Mouse (Mus musculus) erythroid progenitor cell, adult 5-6 weeks (primary cell): ENCODE data around the gene Artn. TPM values are rescaled to one million over a fixed set of nuclear protein-coding genes. Genes with fewer than 3 reads are reported as not detected.
A peak's percentile ranks its signal among the peaks of the same experiment; 100 is the strongest.

Experiments
- ATAC-seq: replicated peaks from 2 replicates; pipeline ENCODE4 v1.8.0; 2016; ENCODE audit warnings: moderate number of reproducible peaks, mild to moderate bottlenecking, moderate TSS enrichment, inconsistent platforms; ENCODE audit not compliant: poor library complexity, low FRiP score, severe bottlenecking
- total RNA-seq, 2 experiments: library from RNA; stranded (forward) in 1 of 2; stranded (reverse) in 1 of 2; fragments of 150-400 nt in 1 of 2; fragments of 186-747, 209-891 nt in 1 of 2; gene quantifications; 2 replicates each; pipeline versions ENCODE4 v1.2.3 to v1.2.4; 2015 to 2017; ENCODE audit warnings: low replicate concordance in 2 of 2

Gene Artn
- total RNA-seq (2015; ENCODE audit: low replicate concordance) (12.2 and 14.8 TPM in 2 replicates), total RNA-seq (2017; ENCODE audit: low replicate concordance) (12.0 and 13.0 TPM in 2 replicates)

DNA sequence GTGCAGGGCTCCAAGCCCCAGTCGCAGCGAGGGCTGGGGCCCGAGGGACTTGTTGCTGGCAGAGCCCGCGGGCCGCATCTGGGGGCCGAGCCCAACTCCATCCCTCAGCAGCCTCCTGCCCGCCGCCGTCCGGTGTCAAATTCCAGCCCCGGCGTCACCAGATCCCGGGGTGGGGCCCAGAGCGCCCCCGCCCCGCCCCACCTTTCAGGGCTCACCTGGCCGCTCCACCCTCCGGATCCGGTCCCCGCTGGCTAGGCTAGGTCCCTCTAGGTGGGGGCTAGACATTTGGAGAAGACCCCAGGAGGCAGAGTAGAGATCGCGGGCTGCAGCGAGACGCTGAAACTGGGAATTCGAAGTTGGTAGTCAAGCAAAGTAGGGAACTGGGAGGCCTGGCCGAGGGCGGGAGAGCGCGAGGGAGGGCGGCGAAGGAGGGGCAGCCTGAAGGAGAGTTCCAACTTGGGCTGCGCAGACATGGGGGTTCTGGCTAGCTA, at the start of gene Artn:
Gene Artn (minus strand): TSS at position 373 of the 491 bp plus-strand sequence.
- peak; percentile 17; the same call in 1 of the 2 replicates for ATAC-seq

DNA sequence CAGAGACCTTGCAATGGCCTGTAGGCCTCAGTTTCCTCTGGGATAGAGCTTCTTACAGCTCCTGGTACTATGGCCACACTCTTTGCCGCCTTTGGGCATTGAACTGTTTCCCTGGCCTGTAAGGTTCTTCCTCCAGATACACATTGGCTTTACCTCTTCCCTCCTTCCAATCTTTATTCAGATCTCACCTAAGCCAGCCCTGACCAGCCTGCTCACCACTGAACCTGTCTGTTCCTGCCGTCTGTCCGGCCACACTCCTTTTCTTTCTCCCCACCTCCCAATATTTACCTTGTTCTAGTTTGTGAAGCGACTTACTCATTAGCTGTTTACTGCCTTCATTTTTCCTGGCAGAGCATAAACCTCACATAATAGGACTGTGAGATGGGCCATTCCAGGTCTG, 49.6 kb upstream of the Artn start:
- no peak for ATAC-seq

DNA sequence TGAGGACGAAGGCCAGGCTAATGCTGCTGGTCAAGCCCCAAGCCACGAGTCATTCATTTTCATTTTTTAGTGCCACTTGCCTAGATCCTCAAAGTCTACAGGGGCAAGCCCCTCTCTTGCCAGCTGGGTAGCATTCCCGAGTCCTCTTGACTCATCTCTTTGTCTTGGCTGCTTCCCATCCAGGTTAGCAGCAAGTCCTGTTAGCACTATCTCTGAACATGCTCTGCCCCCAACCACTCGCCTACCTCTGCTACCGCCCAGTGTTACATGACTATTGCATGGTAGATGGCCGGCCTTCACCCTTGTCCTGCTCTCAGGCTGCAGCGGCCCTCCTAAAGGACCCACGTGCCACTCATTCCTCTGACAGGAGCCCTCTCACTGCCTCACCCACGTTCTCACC, 48.7 kb upstream of the Artn start:
- no peak for ATAC-seq

DNA sequence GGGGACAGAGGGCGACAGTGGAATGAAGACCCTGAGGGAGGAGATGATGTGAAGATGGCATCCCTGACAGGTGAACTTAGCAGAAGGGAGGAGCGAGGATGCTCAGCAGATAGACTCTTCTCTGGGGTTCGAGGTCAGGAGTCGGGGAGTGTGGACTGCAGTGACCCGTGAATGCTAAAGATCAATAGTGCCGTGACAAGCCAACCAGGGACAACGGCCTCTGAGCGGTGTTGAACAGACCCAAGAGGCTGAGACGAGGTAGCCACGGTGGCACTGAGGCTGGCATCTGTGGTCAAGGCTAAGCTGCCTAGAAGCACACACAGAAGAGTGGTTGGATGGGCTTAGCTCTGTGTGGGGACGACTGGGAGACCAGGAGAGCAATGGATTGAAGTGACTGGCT, 48.3 kb upstream of the Artn start:
- ATAC-seq: no peak

DNA sequence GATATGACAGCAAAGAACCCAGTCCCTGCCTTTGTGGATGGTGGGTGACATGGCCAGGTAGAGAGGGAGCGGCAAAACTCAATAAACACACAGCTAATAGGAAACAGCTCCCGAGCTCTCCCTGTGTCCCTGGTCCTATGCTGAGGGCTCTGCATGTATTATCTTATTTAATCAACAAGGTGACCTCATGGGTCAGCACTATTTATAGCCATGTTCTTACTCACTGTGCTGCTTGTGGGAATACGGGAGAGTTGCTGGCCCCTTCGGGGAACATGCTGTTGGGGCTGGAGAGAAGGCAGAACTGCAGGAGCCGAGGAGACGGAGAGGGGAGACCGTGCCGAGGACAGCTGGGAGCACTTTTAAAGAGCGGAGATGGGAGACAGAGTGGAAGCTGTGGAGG, 47.8 kb upstream of the Artn start:
- ATAC-seq: no peak

DNA sequence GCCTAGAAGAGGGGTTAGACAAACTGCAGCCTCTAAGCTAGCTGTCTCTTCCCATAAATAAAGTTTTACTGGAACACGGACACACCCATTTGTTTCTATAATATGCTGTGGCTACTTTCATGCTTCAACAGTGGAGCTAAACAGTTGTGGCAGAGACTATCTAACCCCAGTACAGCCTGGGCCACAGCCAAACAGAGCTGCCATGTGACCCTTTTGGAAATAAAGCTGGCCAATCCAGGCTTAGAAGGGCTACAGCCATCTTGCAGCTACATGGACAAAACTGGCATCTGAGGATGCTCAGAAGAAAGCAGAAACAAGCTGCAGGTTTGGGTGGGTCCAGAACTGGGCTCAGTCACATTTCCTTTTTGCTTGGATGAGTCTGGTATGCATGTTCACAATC, 46.3 kb upstream of the Artn start:
- ATAC-seq: no peak

DNA sequence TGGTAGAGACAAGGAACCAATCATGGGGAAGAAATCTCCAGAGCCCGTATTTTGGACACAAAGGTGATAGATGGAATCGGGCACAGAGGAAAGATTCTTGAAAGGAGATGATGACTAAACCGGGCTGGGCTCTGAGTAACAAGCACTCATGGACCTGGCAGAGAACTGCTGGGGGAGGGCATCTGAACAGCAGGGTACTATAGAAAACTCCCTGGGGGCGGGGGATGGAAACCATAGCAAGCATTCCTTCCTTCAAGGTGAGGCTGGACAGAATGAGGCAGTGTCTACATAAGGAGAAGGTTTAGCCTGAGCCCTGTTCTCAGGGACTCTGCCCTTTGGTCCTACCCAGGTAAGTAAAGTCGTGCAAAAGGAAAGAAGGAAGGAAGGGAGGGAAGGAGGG, 45.2 kb upstream of the Artn start:
- no peak for ATAC-seq

DNA sequence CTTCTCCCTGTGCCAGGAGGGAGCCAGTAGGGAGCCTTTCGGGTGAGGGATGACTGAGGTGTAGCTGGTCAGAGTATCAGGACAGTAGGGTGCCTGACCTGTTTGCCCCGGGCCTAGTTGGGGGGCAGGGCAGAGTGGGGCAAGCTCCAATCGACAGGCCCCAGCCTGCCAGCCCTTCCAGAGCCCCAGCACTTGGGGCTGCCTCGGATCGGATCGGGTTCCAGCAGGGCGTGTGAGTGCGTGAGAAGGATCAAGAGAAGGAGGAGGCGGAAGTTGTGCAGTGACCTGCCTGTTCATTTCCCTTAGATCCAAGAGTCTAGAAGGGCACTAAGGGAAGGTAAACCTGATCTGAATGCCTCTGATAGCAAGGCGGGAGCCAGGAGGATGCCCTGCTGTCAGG, 43.4 kb upstream of the Artn start:
- ATAC-seq: no peak

DNA sequence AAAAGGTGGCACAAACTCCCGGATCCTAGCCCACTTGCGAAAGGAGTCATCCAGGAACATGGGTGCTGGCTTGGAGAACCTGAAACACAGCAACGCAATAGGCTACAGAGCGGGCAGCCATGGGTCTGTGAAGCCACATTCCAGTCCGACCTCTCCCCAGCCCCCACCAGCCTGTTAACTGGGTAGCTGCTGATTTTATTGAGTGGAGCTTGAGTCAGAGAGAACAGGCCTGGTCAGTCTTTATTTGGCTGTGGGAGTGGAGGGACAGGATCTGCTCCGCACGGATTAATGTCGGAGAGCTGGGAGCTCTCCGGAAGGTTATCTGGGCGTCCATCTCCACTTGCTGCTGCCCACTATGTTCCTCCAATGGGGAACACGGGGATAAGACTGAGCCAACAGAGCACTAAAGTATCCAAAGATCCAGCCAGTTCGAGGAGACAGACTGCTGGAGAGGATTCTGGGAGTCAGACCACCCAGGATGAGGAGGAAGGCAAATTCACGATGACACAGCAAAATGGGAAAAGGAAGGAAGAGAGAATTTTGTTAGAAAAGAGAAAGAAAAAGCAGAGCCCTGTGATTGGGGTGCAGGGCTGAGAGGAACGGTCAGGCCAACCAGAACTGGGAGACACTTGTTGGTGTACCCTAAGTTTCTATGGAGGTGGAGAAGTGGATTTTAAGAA, 34.9 kb upstream of the Artn start:
- ATAC-seq: no peak

DNA sequence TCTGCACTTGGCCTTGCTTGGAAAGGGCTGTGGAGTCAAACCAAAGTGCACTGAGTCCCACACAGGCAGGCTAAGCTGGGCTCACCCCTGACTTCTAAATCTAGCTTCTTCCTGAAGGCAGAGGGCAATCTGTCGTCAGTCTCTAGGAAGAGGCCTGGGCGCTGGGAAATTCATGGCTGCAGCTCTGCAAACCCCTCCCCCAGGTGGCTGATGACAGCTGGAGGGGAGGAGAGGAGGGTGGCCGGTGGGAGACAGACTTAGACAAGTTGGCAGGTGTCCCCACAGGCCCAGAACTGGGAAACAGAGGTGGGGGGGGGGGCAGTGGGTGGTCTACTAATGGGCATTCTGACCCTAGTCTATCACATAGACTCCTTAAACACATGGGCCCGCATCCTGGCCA, 27.9 kb upstream of the Artn start:
- ATAC-seq: no peak

DNA sequence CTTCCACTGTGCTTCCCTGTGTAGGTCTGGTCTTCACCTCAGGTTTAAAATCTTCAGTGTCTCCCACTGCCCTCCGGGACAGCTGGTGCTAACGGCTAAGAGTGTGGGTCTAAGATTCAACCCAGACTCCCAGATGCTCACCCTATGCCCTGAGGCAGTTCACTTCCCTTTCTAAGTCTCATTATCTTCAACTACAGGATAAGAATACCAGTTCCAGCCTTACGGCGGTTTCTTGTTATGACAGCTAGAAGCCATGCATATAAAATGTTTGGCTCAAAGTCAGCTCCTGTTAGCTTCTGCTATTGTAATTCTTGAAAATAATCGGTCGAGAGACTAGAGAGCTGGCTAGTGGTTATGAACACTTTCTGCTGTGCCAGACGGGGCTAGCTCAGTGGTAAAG, 17.9 kb upstream of the Artn start:
- no peak for ATAC-seq

DNA sequence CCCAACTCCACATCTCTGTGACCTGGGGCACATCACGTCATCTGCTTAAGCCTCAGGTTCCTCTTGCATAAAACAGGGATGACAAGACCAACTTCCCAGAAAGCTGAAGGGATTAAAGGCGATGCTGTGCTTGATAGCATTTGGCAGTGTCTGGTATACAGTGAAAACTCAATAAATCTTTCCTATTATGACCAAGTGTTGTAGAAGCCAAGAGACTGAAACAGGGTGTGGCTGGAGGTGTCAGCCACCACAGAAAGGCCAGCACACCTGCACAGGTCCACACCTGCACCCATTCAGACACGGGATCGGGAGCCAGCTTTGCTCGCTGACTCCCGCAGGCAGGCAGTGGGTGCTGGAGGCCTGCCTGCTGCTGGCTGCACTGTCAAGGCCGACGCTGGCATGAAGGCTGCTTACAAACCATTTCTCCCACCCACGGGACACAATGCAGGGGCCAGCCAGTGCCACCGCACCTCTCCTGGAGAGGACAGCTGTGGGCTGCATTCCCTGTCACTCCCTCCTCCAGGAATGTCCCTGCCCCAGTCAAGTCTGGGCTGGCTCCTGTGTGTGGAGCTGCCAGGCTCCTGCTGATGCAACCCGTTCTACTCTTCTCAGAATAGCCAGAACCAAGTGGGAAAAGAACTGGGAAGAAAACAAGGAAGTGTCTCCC, 17.2 kb upstream of the Artn start:
- no peak for ATAC-seq

DNA sequence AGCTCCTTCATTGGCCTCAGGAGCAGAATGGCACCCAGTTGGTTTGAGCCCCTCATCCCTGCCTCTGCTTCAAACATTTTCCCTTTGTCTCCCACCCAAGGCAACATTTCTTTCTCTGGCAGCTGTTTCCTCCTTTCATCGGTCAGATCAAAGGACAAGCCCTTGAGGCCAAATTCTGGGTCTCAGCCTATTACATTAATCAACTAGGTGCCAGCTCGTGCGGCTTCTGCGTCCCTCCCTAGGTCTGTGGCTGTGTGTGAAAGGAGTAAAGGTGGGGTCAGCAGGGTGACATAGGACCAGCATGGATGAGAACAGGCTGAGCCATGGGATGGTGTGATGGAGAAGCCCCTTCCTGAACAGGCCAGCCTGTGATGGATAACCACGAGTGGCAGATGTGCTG, 13.8 kb upstream of the Artn start:
- ATAC-seq: no peak

DNA sequence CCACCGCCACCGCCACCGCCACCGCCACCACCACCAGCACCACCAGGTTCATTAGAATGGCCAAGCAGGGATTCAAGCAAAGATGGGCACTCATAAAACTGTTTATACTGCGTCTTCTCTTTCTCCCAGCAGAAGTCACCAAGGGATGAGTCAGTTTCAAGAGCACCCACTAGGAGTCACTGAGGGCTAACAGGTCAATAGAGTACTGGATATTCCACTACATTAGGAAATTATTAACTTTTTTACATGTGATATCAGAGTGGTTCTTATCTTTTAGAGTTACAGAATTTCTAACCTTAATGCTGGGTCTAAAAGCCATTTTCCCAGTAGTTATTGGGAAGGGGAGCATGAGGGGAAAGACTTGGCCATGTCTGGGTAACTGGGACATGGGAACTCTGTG, 7.4 kb upstream of the Artn start:
- ATAC-seq: no peak

DNA sequence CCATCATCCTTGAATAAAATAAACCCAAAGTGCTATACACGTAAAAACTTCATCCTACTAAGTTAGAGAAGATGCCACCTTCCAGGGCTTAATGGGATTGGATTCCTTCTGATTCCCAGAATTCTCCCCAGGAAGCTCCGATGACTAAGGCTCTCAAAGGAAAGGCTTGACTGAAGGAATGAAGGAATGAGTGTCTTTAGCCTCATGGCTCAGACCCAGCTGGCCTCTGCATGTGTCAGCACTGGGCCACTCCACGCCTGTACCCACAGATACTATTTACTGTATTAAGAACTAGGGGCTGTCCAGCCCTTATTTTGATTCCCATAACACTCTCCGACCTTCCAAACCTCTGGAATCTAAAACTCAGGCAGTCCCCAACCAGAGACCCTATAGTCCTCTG, 4.5 kb upstream of the Artn start:
- no peak for ATAC-seq

DNA sequence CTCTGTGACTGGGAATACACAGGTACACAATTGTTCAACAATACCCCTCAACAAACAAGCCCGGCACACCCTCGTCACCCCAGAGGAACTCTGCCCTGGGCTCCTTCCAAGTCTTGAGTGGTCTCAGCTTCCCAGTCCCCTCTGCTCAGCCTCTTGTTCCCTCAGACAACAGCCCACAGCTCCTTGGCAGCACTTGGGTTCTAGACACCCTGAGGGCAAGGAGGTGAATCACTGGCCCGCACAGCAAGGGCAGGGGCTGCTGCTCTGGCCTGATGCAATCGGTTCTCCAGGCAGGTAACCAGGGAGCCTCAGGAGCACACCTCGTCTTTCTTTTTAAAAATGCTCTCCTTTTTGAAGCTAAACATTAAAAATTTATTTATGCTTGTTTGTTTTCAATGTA, 3.7 kb upstream of the Artn start:
- no peak for ATAC-seq

DNA sequence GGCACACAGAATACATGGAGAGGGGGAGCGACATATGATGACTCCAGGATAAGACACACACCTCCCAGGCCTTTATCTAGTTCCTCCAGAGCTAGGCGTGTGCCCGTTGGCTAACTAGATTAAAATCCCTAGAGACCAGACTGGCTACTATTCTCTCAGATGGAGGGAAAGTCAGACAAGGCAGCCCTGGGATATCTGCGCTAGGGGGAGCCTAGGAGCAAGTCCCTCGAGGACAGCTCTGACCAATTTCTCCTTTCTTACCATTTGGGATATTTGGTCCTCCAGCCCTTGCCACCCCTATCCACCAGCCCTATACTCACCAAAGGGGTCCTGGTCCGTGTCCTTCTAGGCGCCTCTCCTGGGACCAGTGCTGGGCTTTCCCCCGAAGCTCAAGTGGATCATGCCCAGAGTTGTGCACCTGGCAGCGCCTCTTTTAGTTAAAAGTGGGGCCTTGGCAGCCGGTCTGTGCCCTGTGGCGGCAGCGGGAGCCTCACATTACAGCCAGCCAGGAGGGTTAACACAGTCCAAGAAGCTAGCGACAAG, 793 bp downstream of the Artn start:
- peak; percentile 87 for ATAC-seq

DNA sequence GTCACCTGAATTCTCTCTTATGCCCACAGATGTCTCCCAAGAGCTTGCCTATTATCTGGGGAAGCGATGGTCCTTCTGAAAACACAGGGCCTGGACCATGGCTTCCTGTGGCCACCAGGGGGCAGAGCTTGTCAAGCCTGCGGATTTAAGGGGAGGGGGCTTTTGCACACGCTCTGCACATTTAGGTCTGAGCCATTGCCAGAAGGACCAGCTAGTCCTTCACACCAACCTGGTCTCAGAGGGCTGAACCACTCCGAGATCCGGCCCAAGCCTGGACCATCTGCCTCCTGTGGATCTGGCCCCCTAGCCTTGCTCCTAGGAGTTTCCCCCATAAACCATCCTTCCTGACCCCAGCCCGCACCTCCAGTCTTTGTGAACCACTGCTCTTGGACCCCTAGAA, 1.3 kb downstream of the Artn start:
- peak; percentile 57 for ATAC-seq

DNA sequence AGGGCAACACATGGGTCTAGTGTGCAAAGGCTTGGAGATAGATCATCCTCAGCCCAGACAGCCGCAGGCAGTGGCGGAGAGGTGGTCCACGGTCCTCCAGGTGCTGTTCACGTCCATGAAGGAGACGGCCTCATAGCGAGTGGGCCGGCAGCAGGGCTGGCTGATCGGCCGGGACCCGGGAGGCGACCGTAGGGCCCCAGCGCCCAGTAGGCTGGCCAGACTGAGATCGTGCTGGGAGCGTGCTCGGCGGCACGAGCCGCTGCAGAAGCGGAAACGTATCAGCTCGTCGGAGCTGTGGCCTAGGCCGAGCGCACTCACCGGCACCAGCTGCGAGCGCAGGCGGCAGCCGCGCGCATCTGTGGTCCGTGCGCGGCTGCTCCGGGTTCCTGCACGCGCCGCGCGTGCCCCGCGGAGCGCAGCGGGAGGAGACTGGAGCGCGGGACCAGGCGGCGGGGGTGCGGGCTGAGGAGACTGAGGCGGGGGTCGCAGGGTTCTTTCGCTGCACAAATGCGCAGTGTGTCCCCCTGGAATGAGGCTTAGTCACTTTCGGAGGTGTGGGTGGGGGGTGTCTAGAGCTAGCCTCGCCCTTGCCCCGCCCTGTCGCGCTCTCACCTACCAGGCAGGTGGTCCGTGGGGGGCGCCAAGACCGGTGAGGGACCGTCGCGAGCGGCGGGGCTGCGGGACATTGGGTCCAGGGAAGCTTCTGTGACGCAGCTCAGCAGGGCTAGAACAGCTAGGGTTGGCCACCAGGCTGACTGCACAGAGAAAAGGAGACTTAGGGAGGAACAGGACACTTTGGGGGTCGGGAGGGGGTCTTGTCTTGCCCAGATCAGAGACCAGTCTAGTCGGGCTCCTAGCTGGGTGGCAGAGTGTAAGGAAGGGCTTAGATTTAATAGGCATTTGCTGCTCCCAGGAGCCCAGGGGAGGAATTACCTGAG, 2.7 kb downstream of the Artn start:
- ATAC-seq: no peak

DNA sequence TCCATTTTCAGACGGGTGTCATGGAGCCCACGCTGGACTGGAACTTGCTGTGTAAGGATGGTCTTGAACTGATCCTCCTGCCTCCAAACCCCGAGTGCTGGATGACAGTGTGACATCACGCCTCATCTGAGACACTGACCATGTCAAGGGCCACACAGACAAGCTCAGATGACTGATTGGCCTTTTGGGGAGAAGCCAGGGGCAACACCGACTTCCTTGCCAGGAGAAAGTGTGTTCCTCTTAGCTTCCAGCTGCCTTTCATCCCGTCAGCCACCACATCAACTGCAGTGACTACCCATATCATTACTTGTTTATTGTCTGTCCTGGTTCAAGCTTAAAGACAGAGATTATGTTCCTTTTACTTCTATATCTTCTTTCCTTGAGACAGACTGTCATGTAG, 4.6 kb downstream of the Artn start:
- ATAC-seq: no peak
